Mouse (Mus musculus): ENCODE results near the gene Entpd6. TPM values are rescaled to one million over a fixed set of nuclear protein-coding genes. Genes with fewer than 3 reads are reported as not detected.

Gene Entpd6
- total and polyA plus RNA-seq, 3 experiments = 30.6 to 45.5 (median 36.4) TPM

DNA sequence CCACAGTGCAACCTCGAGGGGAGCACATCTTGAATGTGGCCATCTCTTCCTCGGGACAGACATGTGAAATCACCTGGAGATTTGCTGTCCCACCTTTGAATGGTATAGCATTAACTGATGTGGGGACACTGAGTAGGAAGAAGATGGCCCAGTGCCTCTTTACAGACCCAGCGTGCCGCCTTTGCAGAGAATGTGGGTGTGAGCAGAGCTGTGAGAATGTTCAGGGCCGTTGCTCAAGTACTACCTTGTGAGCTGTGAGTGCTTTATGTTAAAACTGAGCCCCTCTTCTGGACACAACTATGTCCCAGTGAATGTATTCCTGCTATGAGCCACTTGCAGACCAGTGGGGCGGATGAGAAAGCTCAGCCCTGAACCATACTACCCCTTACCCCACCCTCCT, 22.3 kb downstream of the Entpd6 start:
- DNase-seq (ENCODE audit: extremely low read depth) = no peak
- in situ Hi-C loops (cut with MboI; ENCODE audit: low pct_ligation_motif_present, low pct_unique_long_range_greater_than_20kb, low sequenced_read_pairs) = no loop called here
- H3K79me2 ChIP-seq (replicated peaks; ENCODE audit: control insufficient read depth, extremely low read depth, insufficient read depth, poor library complexity, severe bottlenecking) = no peaks in the 10 kb centered on the region
- H3K9ac ChIP-seq (ENCODE audit: insufficient read depth, low read depth) = no peak overlapping the region
- peaks cover 47 to 68% of the 10 kb centered on the region in 2 experiments for H3K36me3 ChIP-seq (replicated peaks in 1 of 2; ENCODE audit: control insufficient read depth in 1 of 2, insufficient read depth in 1 of 2, low read length in 1 of 2)
- no peaks in the 10 kb centered on the region for H3K9me3 ChIP-seq (replicated peaks; ENCODE audit: low read length)
- H3K27me3 ChIP-seq (replicated peaks) = no peaks in the 10 kb centered on the region
- H3K4me1 ChIP-seq (ENCODE audit: control insufficient read depth in 1 of 2, insufficient read depth in 2 of 2) = peaks cover 0 to 24% of the 10 kb centered on the region in 2 experiments; a peak in 2 of 4 replicates
- no peak overlapping the region for H3K27ac ChIP-seq (ENCODE audit: insufficient read depth, low read depth)
- dilution Hi-C loops (cut with MboI; ENCODE audit: extremely low pct_ligation_motif_present, extremely low pct_unique_long_range_greater_than_20kb, low sequenced_read_pairs) = no loop called here
- H3K4me2 ChIP-seq (ENCODE audit: insufficient read depth, low read depth, poor library complexity, severe bottlenecking) = no peak overlapping the region
- H3K4me3 ChIP-seq (replicated peaks in 1 of 3; ENCODE audit: low read depth in 2 of 3, low read length in 2 of 3, poor library complexity in 1 of 3) = no peak overlapping the region
- TF ChIP-seq CHD1 (IDR thresholded peaks at IDR 0.05; ENCODE audit: low read depth, low read length) = no peak
- TF ChIP-seq BHLHE40 (IDR thresholded peaks at IDR 0.05; ENCODE audit: low read depth, low read length) = no peak
- TF ChIP-seq ZC3H11A (IDR thresholded peaks at IDR 0.05; ENCODE audit: low read depth, low read length) = no peak
- no peak for TF ChIP-seq JUND (conservative IDR thresholded peaks at IDR 0.05; ENCODE audit: low read depth, low read length)
- no peak for TF ChIP-seq NRF1 (IDR thresholded peaks at IDR 0.05; ENCODE audit: low read depth, low read length)
- no peak for TF ChIP-seq ETS1 (conservative IDR thresholded peaks at IDR 0.05; ENCODE audit: low read depth, low read length)
- TF ChIP-seq SIN3A (IDR thresholded peaks at IDR 0.05; ENCODE audit: low read length) = no peak
- no peak for TF ChIP-seq TCF12 (IDR thresholded peaks at IDR 0.05; ENCODE audit: low read depth, low read length)
- TF ChIP-seq CHD2 (IDR thresholded peaks at IDR 0.05; ENCODE audit: low read length) = no peak
- no peak for TF ChIP-seq POLR2AphosphoS2 (IDR thresholded peaks at IDR 0.05; ENCODE audit: low read depth, low read length)
- TF ChIP-seq USF2 (conservative IDR thresholded peaks at IDR 0.05; ENCODE audit: low read depth, low read length) = no peak
- TF ChIP-seq TBP (conservative IDR thresholded peaks at IDR 0.05; ENCODE audit: low read depth, low read length) = no peak
- TF ChIP-seq RCOR1 (conservative IDR thresholded peaks at IDR 0.05; ENCODE audit: low read depth, low read length) = no peak
- TF ChIP-seq HCFC1 (IDR thresholded peaks at IDR 0.05; ENCODE audit: low read depth, low read length) = no peak
- TF ChIP-seq CTCF (conservative IDR thresholded peaks at IDR 0.05 in 1 of 2, IDR thresholded peaks at IDR 0.05 in 1 of 2; ENCODE audit: low read depth in 2 of 2, low read length in 2 of 2) = no peak
- TF ChIP-seq MYC (IDR thresholded peaks at IDR 0.05; ENCODE audit: low read depth, low read length) = no peak
- no peak for TF ChIP-seq RAD21 (IDR thresholded peaks at IDR 0.05; ENCODE audit: low read depth, low read length)

DNA sequence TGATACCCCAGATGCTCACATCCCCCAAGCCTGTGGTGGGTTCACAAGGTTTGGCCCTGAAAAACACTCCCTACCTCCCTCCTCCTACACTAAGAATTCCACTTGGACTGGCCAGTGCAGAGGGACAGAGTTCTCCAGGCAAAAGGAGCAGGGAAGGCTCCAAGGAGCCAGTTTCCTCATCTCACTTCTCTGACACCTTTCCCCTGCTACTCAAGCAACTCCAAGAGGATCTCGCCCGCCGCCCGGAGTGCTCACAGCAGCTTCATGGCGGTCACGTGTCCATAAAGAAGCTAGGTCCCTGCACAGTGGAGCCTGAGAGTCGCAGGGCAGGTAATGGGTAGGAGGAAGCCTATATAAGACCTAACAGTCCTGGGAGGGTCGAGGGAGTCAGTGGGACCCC, 23.2 kb downstream of the Entpd6 start:
- no peak overlapping the region for H3K4me2 ChIP-seq (ENCODE audit: insufficient read depth, low read depth, poor library complexity, severe bottlenecking)
- in situ Hi-C loops (cut with MboI; ENCODE audit: low pct_ligation_motif_present, low pct_unique_long_range_greater_than_20kb, low sequenced_read_pairs) (no loop called here), dilution Hi-C loops (cut with MboI; ENCODE audit: extremely low pct_ligation_motif_present, extremely low pct_unique_long_range_greater_than_20kb, low sequenced_read_pairs) (no loop called here)
- no peak overlapping the region for H3K27ac ChIP-seq (ENCODE audit: insufficient read depth, low read depth)
- peaks cover 0 to 26% of the 10 kb centered on the region in 2 experiments; a peak in 2 of 4 replicates for H3K4me1 ChIP-seq (ENCODE audit: control insufficient read depth in 1 of 2, insufficient read depth in 2 of 2)
- no peak for DNase-seq (ENCODE audit: extremely low read depth)
- H3K9me3 ChIP-seq (replicated peaks; ENCODE audit: low read length) = no peaks in the 10 kb centered on the region
- no peak overlapping the region for H3K4me3 ChIP-seq (replicated peaks in 1 of 3; ENCODE audit: low read depth in 2 of 3, low read length in 2 of 3, poor library complexity in 1 of 3)
- no peaks in the 10 kb centered on the region for H3K79me2 ChIP-seq (replicated peaks; ENCODE audit: control insufficient read depth, extremely low read depth, insufficient read depth, poor library complexity, severe bottlenecking)
- TF ChIP-seq ETS1 (conservative IDR thresholded peaks at IDR 0.05; ENCODE audit: low read depth, low read length) (no peak), TCF12 (IDR thresholded peaks at IDR 0.05; ENCODE audit: low read depth, low read length) (no peak), ZC3H11A (IDR thresholded peaks at IDR 0.05; ENCODE audit: low read depth, low read length) (no peak), SIN3A (IDR thresholded peaks at IDR 0.05; ENCODE audit: low read length) (no peak), KAT2A (IDR thresholded peaks at IDR 0.05; ENCODE audit: insufficient replicate concordance, low read length) (no peak), MAX (IDR thresholded peaks at IDR 0.05; ENCODE audit: low read length) (no peak), JUND (conservative IDR thresholded peaks at IDR 0.05; ENCODE audit: low read depth, low read length) (no peak), SMC3 (IDR thresholded peaks at IDR 0.05; ENCODE audit: low read depth, low read length) (no peak), ZKSCAN1 (IDR thresholded peaks at IDR 0.05; ENCODE audit: borderline replicate concordance, low read depth, low read length) (no peak), IRF4 (IDR thresholded peaks at IDR 0.05; ENCODE audit: low read depth, low read length) (no peak), ELF1 (IDR thresholded peaks at IDR 0.05; ENCODE audit: low read depth, low read length) (no peak), JUN (IDR thresholded peaks at IDR 0.05; ENCODE audit: insufficient read depth, low read depth, low read length) (no peak), USF2 (conservative IDR thresholded peaks at IDR 0.05; ENCODE audit: low read depth, low read length) (no peak), MAFK (IDR thresholded peaks at IDR 0.05; ENCODE audit: insufficient replicate concordance, low read length) (no peak), RAD21 (IDR thresholded peaks at IDR 0.05; ENCODE audit: low read depth, low read length) (no peak), ZNF384 (IDR thresholded peaks at IDR 0.05; ENCODE audit: low read depth, low read length) (no peak), USF1 (IDR thresholded peaks at IDR 0.05; ENCODE audit: low read depth, low read length) (no peak), MXI1 (IDR thresholded peaks at IDR 0.05; ENCODE audit: low read depth, low read length) (no peak), POLR2A (IDR thresholded peaks at IDR 0.05; ENCODE audit: low read depth, low read length) (no peak)
- peaks cover 39 to 59% of the 10 kb centered on the region in 2 experiments for H3K36me3 ChIP-seq (replicated peaks in 1 of 2; ENCODE audit: control insufficient read depth in 1 of 2, insufficient read depth in 1 of 2, low read length in 1 of 2)
- no peak overlapping the region for H3K9ac ChIP-seq (ENCODE audit: insufficient read depth, low read depth)
- no peaks in the 10 kb centered on the region for H3K27me3 ChIP-seq (replicated peaks)
